Mouse (Mus musculus) forebrain, embryonic 10.5 days (tissue): ENCODE measurements around the gene Gripap1. TPM values are rescaled to one million over a fixed set of nuclear protein-coding genes. Genes with fewer than 3 reads are reported as not detected.
"Not testable (repeated sequence)": the region's sequence is repeated elsewhere in the genome, so short reads cannot be mapped to it uniquely, and the experiment has no call there.

ENCODE experiments used
- DNase-seq: peaks from one replicate; pipeline ENCODE4 v3.0.0-alpha.2; 2017; ENCODE audit warnings: low spot score; ENCODE audit errors: extremely low spot score
- H3K27ac ChIP-seq: fragments of 300-500 bp; sonication (generic); 2 replicates; pipeline ENCODE4 v1.5.1; 2016; ENCODE audit warnings: mild to moderate bottlenecking
- H3K27me3 ChIP-seq: fragments of 300-500 bp; sonication (generic); 2 replicates; pipeline ENCODE4 v1.6.1; 2016; ENCODE audit warnings: mild to moderate bottlenecking; ENCODE audit not compliant: poor library complexity, severe bottlenecking
- H3K36me3 ChIP-seq: fragments of 300-500 bp; sonication (generic); replicated peaks from 2 replicates; pipeline ENCODE4 v1.6.1; 2016; ENCODE audit warnings: mild to moderate bottlenecking, moderate library complexity
- H3K4me1 ChIP-seq: fragments of 300-500 bp; sonication (generic); 2 replicates; pipeline ENCODE4 v1.6.1; 2016
- H3K4me3 ChIP-seq: fragments of 300-500 bp; sonication (generic); 2 replicates; pipeline ENCODE4 v1.5.1; 2016; ENCODE audit warnings: mild to moderate bottlenecking, moderate library complexity
- H3K9me3 ChIP-seq: fragments of 300-500 bp; sonication (generic); 2 replicates; pipeline ENCODE4 v1.6.1; 2016; ENCODE audit warnings: mild to moderate bottlenecking, moderate library complexity
- WGBS: fragments of 180-500 bp; shearing (Covaris S2); methylation state at CpG from one replicate; pipeline ENCODE4 v1.1.7; 2016; 5-methylcytosine and 5-hydroxymethylcytosine counted together
- polyA plus RNA-seq: library from polyadenylated mRNA; unstranded; fragments of >200 nt; fragmentation: Nextera tagmentation; extraction: Ambion mirVana; gene quantifications from 2 replicates; pipeline ENCODE4 v1.2.1, GENCODE M21; 2016

Gene Gripap1
- polyA plus RNA-seq, 1 experiment from 2014 or later = 45.6 TPM

GRCm38 (mm10) chrX:7795016-7795415 is 5.5 kb downstream of the Gripap1 start:
- peak; percentile 21 for DNase-seq
- Histone ChIP-seq H3K27me3 (no peaks in the 10 kb centered on the region), H3K36me3 (peaks cover 21% of the 10 kb centered on the region), H3K4me3 (no peak overlapping the region), H3K4me1 (peaks cover 7% of the 10 kb centered on the region), H3K9me3 (no peaks in the 10 kb centered on the region), H3K27ac (no peak overlapping the region)
- WGBS = 41% methylated on average over 7 of the region's 7 CpGs

DNA sequence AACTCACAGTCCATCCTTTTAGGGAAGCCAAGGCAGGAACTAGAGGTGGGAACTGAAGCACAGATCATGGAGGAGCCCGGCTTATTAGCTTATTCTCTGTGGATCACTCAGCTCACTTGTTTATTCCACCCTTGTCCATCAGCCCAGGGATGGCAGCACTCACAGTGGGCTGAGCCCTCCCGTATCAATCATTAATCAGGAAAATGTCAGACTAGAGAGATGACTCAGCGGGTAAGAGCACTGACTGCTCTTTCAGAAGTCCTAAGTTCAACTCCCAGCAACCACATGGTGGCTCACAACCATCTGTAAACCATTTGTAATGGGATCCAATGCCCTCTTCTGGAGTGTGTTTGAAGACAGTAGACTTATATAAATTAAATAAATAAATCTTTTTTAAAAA is 7.8 kb downstream of the Gripap1 start:
- H3K36me3 ChIP-seq = peaks cover 42% of the 10 kb centered on the region

DNA sequence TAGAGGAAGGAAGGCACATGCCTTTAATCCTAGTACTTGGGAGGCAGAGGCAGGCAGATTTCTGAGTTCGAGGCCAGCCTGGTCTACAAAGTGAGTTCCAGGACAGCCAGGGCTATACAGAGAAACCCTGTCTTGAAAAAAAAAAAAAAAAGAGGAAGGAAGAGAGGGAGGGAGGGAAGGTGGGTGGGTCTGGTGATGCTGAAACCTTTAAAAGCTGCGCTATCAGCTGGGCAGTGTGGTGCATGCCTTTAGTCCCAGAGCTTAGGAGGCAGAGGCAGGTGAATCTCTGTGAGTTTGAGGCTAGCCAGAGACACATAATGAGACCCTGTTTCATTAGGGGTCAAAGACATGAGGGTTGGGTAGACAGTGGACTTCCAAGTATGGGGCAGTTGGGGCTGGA is 12.6 kb downstream of the Gripap1 start:
- H3K4me3 ChIP-seq, H3K9me3 ChIP-seq, H3K4me1 ChIP-seq, DNase-seq, H3K27ac ChIP-seq, H3K27me3 ChIP-seq: not testable (repeated sequence)
- peaks cover 67% of the 10 kb centered on the region for H3K36me3 ChIP-seq
- 97% methylated on average over 2 of the region's 2 CpGs for WGBS

More for the DNA sequence above, 7.8 kb downstream of the Gripap1 start:
- no peak for DNase-seq
- Histone ChIP-seq H3K27me3 (no peaks in the 10 kb centered on the region), H3K9me3 (no peaks in the 10 kb centered on the region), H3K4me3 (no peak overlapping the region), H3K4me1 (no peaks in the 10 kb centered on the region), H3K27ac (no peak overlapping the region)
- 90% methylated on average over 3 of the region's 3 CpGs for WGBS

DNA sequence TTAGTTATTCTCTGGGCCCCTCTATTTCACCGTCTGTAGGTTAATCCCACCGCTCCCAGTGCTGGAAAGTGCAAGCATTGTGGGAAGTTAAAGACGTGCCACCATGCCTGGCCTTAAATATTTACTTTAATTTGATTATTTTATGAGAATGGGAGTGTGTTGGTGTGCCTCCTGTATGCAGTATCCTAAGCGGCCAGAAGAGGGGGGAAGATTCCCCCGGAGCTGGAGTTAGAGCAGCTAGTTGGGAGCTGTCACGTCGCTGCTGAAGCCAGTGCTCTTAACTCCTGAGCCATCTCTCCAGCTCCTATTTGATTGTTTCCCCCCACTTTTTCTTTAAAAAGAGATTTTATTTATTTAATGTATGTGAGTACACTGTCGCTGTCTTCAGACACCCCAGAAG is 25.5 kb downstream of the Gripap1 start:
- not testable (repeated sequence) for H3K4me1 ChIP-seq, H3K27ac ChIP-seq, H3K4me3 ChIP-seq, H3K9me3 ChIP-seq, H3K27me3 ChIP-seq
- DNase-seq = peak; percentile 20
- peaks cover 85% of the 10 kb centered on the region for H3K36me3 ChIP-seq
- 52% methylated on average over 8 of the region's 8 CpGs for WGBS

- Histone ChIP-seq H3K4me3 (peak within 1 kb of the TSS; percentile 49), H3K4me1 (peaks cover 14% of the 10 kb centered on the region), H3K9me3 (peaks cover 4% of the 10 kb centered on the region; the same call in 1 of the 2 replicates), H3K27ac (peak within 1 kb of the TSS; percentile 35; the same call in 1 of the 2 replicates), H3K27me3 (no peaks in the 10 kb centered on the region), H3K36me3 (peaks cover 27% of the 10 kb centered on the region)
- WGBS = 25% methylated on average over 24 of the region's 24 CpGs
- DNase-seq = no peak
These were observed 32.6 kb downstream of the Gripap1 start, which contains the start of gene Kcnd1 for GRCm38 (mm10) chrX:7821865-7822779. Gene Kcnd1, plus strand, starts transcription at chrX:7822289.

- H3K4me1 ChIP-seq = no peaks in the 10 kb centered on the region
- DNase-seq = no peak
- H3K9me3 ChIP-seq = 0 out of 2 replicates have a peak, but pooled peaks cover 1% of the 10 kb centered on the region
- no peaks in the 10 kb centered on the region for H3K27me3 ChIP-seq
- H3K4me3 ChIP-seq = no peak overlapping the region
- H3K27ac ChIP-seq = no peak overlapping the region
- WGBS = 86% methylated on average over 1 of the region's 1 CpGs
- no peaks in the 10 kb centered on the region for H3K36me3 ChIP-seq
These were observed 47.6 kb downstream of the Gripap1 start for GRCm38 (mm10) chrX:7837146-7837545.

- WGBS = 16% methylated on average over 7 of the region's 7 CpGs
- Histone ChIP-seq H3K9me3 (0 out of 2 replicates have a peak, but pooled peaks cover 4% of the 10 kb centered on the region), H3K4me3 (peak overlapping the region; percentile 81), H3K36me3 (peaks cover 8% of the 10 kb centered on the region; the same call in 1 of the 2 replicates), H3K27ac (peak overlapping the region; percentile 53; the same call in 1 of the 2 replicates), H3K4me1 (peaks cover 13% of the 10 kb centered on the region), H3K27me3 (no peaks in the 10 kb centered on the region)
- no peak for DNase-seq
These were observed 51.2 kb downstream of the Gripap1 start for GRCm38 (mm10) chrX:7840842-7841162.

GRCm38 (mm10) chrX:7841163-7842162 is 51.9 kb downstream of the Gripap1 start, which contains the start of gene Otud5:
Gene Otud5, plus strand, starts transcription at chrX:7841364.
- H3K27me3 ChIP-seq = no peaks in the 10 kb centered on the region
- peaks cover 13% of the 10 kb centered on the region for H3K4me1 ChIP-seq
- H3K9me3 ChIP-seq = 0 out of 2 replicates have a peak, but pooled peaks cover 4% of the 10 kb centered on the region
- H3K36me3 ChIP-seq = peaks cover 8% of the 10 kb centered on the region; the same call in 1 of the 2 replicates
- DNase-seq = peak; percentile 93
- 17% methylated on average over 74 of the region's 74 CpGs for WGBS
- peak within 1 kb of the TSS; percentile 90 for H3K27ac ChIP-seq
- H3K4me3 ChIP-seq = peak within 1 kb of the TSS; percentile 81

DNA sequence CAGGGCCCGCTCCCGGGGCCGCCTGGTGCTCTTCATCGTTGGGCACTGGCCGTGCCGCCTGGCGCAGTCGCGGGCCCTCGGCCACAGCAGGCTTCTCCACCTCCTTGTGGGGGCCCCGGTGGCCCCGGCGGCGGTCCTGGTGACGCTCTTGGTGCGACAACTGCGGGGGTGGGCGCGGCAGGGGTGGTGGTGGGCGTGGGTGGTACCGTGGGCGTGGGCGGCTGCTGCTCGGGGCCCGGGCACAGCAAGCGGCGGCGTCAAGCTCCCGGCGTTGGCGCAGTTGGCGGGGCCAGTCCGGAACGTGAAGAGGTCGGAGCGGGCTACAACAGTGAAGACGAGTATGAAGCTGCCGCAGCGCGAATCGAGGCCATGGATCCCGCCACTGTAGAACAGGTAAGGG is 52.8 kb downstream of the Gripap1 start:
- 29% methylated on average over 42 of the region's 42 CpGs for WGBS
- peak; percentile 15 for DNase-seq
- Histone ChIP-seq H3K9me3 (0 out of 2 replicates have a peak, but pooled peaks cover 4% of the 10 kb centered on the region), H3K4me1 (peaks cover 13% of the 10 kb centered on the region), H3K4me3 (peak overlapping the region; percentile 81), H3K36me3 (peaks cover 8% of the 10 kb centered on the region; the same call in 1 of the 2 replicates), H3K27ac (peak overlapping the region; percentile 90), H3K27me3 (no peaks in the 10 kb centered on the region)

GRCm38 (mm10) chrX:7847845-7848244 is 58.3 kb downstream of the Gripap1 start:
- Histone ChIP-seq H3K4me3 (no peak overlapping the region), H3K36me3 (peaks cover 32% of the 10 kb centered on the region), H3K27ac (no peak overlapping the region), H3K27me3 (no peaks in the 10 kb centered on the region), H3K4me1 (peaks cover 10% of the 10 kb centered on the region), H3K9me3 (no peaks in the 10 kb centered on the region)
- 87% methylated on average over 2 of the region's 2 CpGs for WGBS
- DNase-seq = no peak

GRCm38 (mm10) chrX:7854578-7854977 is 65.0 kb downstream of the Gripap1 start:
- Histone ChIP-seq H3K9me3 (no peaks in the 10 kb centered on the region), H3K27ac (no peak overlapping the region), H3K27me3 (no peaks in the 10 kb centered on the region), H3K36me3 (peaks cover 50% of the 10 kb centered on the region), H3K4me3 (no peak overlapping the region), H3K4me1 (no peaks in the 10 kb centered on the region)
- WGBS = 54% methylated on average over 2 of the region's 2 CpGs
- DNase-seq = no peak

- Histone ChIP-seq H3K9me3 (no peaks in the 10 kb centered on the region), H3K27me3 (no peaks in the 10 kb centered on the region), H3K36me3 (peaks cover 42% of the 10 kb centered on the region), H3K4me1 (no peaks in the 10 kb centered on the region), H3K27ac (no peak overlapping the region), H3K4me3 (no peak overlapping the region)
- DNase-seq = no peak
- WGBS = 88% methylated on average over 3 of the region's 3 CpGs
These were observed 69.7 kb downstream of the Gripap1 start for GRCm38 (mm10) chrX:7859191-7859753.
